Mouse (Mus musculus) midbrain, embryonic 13.5 days (tissue): Measurements from ENCODE around the gene Tmem140. TPM values are rescaled to one million over a fixed set of nuclear protein-coding genes. Genes with fewer than 3 reads are reported as not detected.

ENCODE experiments used
- ATAC-seq: fragments of 200-750 bp; cut with Nextera tagmentation; 2 replicates; pipeline ENCODE4 v1.8.0; 2017; ENCODE audit warnings: mild to moderate bottlenecking, moderate TSS enrichment, moderate library complexity
- H3K27ac ChIP-seq: fragments of 300-500 bp; sonication (generic); 2 replicates; pipeline ENCODE4 v1.5.1; 2015; ENCODE audit warnings: inconsistent platforms, mild to moderate bottlenecking, moderate library complexity
- H3K27me3 ChIP-seq: fragments of 300-500 bp; sonication (generic); 2 replicates; pipeline ENCODE4 v1.6.1; 2015; ENCODE audit warnings: mild to moderate bottlenecking, inconsistent platforms
- H3K36me3 ChIP-seq: fragments of 300-500 bp; sonication (generic); 2 replicates; pipeline ENCODE4 v1.6.1; 2015; ENCODE audit warnings: mild to moderate bottlenecking, inconsistent platforms
- H3K4me1 ChIP-seq: fragments of 300-500 bp; sonication (generic); replicated peaks from 2 replicates; pipeline ENCODE4 v1.6.1; 2015; ENCODE audit warnings: inconsistent platforms
- H3K4me2 ChIP-seq: fragments of 300-500 bp; sonication (generic); replicated peaks from 2 replicates; pipeline ENCODE4 v1.6.1; 2015; ENCODE audit warnings: moderate library complexity, mild to moderate bottlenecking, inconsistent platforms
- H3K4me3 ChIP-seq: fragments of 300-500 bp; sonication (generic); replicated peaks from 2 replicates; pipeline ENCODE4 v1.5.1; 2015; ENCODE audit warnings: mild to moderate bottlenecking, inconsistent platforms
- H3K9ac ChIP-seq: fragments of 300-500 bp; sonication (generic); replicated peaks from 2 replicates; pipeline ENCODE4 v1.6.1; 2015; ENCODE audit warnings: mild to moderate bottlenecking, inconsistent platforms
- H3K9me3 ChIP-seq: fragments of 300-500 bp; sonication (generic); 2 replicates; pipeline ENCODE4 v1.6.1; 2016; ENCODE audit warnings: mild to moderate bottlenecking, inconsistent platforms
- WGBS: fragments of 180-500 bp; shearing (Covaris S2); methylation state at CpG from one replicate; pipeline ENCODE4 v1.1.7; 2015; 5-methylcytosine and 5-hydroxymethylcytosine counted together
- polyA plus RNA-seq: library from polyadenylated mRNA; unstranded; fragments of >200 nt; fragmentation: Nextera tagmentation; extraction: Ambion mirVana; gene quantifications from 2 replicates; pipeline ENCODE4 v1.2.1, GENCODE M21; 2015

Tmem140 gene
- polyA plus RNA-seq, 1 experiment from 2014 or later: 0.96 TPM

GRCm38 (mm10) chr6:34914462-34914861 lies 51.5 kb downstream of the Tmem140 start:
- Histone ChIP-seq H3K9me3 (no peaks in the 10 kb centered on the region), H3K9ac (no peak overlapping the region), H3K27ac (no peak overlapping the region), H3K4me3 (no peak overlapping the region), H3K36me3 (no peaks in the 10 kb centered on the region), H3K27me3 (no peaks in the 10 kb centered on the region), H3K4me1 (peaks cover 8% of the 10 kb centered on the region), H3K4me2 (no peak overlapping the region)
- 89% methylated on average over 3 of the region's 3 CpGs for WGBS
- no peak for ATAC-seq

GRCm38 (mm10) chr6:34919146-34919545 lies 56.2 kb downstream of the Tmem140 start:
- H3K27me3 ChIP-seq: no peaks in the 10 kb centered on the region
- H3K4me2 ChIP-seq: no peak overlapping the region
- no peaks in the 10 kb centered on the region for H3K9me3 ChIP-seq
- 88% methylated on average over 7 of the region's 7 CpGs for WGBS
- ATAC-seq: no peak
- H3K36me3 ChIP-seq: no peaks in the 10 kb centered on the region
- no peak overlapping the region for H3K4me3 ChIP-seq
- no peak overlapping the region for H3K27ac ChIP-seq
- H3K4me1 ChIP-seq: no peaks in the 10 kb centered on the region
- no peak overlapping the region for H3K9ac ChIP-seq

DNA sequence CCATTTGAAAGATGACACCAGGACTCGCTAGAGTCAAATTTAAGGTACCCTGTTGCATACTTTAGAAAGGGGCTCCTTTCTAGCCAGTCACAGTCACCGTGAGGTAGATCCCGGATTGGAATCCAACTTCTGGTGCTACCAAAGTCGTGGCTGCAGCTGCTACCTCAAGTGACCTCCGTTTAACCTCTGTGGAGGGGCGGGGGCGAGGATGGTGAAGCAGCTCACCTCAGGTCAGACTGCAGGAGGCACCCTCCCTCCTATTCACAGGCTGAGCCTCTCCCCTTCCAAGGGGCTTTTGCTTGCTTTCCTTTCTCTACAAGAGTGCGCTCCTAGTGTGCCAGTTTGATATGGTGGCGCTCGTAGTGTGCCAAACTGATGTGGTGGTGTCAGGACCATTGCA lies 57.0 kb downstream of the Tmem140 start, which contains the start of gene Stra8:
Stra8 (plus strand) TSS at position 208 of the 400 bp plus-strand sequence.
- H3K9ac ChIP-seq: no peak within 1 kb of the TSS
- no peaks in the 10 kb centered on the region for H3K27me3 ChIP-seq
- H3K36me3 ChIP-seq: no peaks in the 10 kb centered on the region
- H3K4me1 ChIP-seq: no peaks in the 10 kb centered on the region
- ATAC-seq: no peak
- no peak within 1 kb of the TSS for H3K27ac ChIP-seq
- WGBS: 50% methylated on average over 10 of the region's 10 CpGs
- H3K4me2 ChIP-seq: no peak within 1 kb of the TSS
- no peak within 1 kb of the TSS for H3K4me3 ChIP-seq
- H3K9me3 ChIP-seq: no peaks in the 10 kb centered on the region

GRCm38 (mm10) chr6:34920631-34921030 lies 57.7 kb downstream of the Tmem140 start:
- Histone ChIP-seq H3K9ac (no peak overlapping the region), H3K4me1 (no peaks in the 10 kb centered on the region), H3K27ac (no peak overlapping the region), H3K27me3 (no peaks in the 10 kb centered on the region), H3K4me3 (no peak overlapping the region), H3K36me3 (no peaks in the 10 kb centered on the region), H3K4me2 (no peak overlapping the region), H3K9me3 (no peaks in the 10 kb centered on the region)
- ATAC-seq: no peak
- WGBS: 98% methylated on average over 12 of the region's 12 CpGs

- Histone ChIP-seq H3K9ac (no peak overlapping the region), H3K4me1 (no peaks in the 10 kb centered on the region), H3K36me3 (no peaks in the 10 kb centered on the region), H3K27ac (no peak overlapping the region), H3K4me2 (no peak overlapping the region), H3K4me3 (no peak overlapping the region), H3K27me3 (no peaks in the 10 kb centered on the region), H3K9me3 (no peaks in the 10 kb centered on the region)
- ATAC-seq: no peak
- WGBS: 45% methylated on average over 13 of the region's 14 CpGs
Measured at GRCm38 (mm10) chr6:34921941-34922340, 59.0 kb downstream of the Tmem140 start.

Other genes with a start within 250 kb of the Tmem140 start
- gene Agbl3, start 82.7 kb upstream of the Tmem140 start, polyA plus RNA-seq: 8.7 and 9.8 TPM in 2 replicates
- 11.6 and 12.1 TPM in 2 replicates for gene Cyren, start 14.9 kb downstream of the Tmem140 start, polyA plus RNA-seq
- 12.0 and 13.9 TPM in 2 replicates for gene Wdr91, start 47.7 kb downstream of the Tmem140 start, polyA plus RNA-seq
- gene Stra8, start 57.0 kb downstream of the Tmem140 start, polyA plus RNA-seq: not detected in 2 replicates
- 0.52 and 0.71 TPM in 2 replicates for gene Slc23a4, start 125.3 kb downstream of the Tmem140 start, polyA plus RNA-seq